Mouse (Mus musculus) limb, embryonic 12.5 days (tissue): ENCODE results near the gene Slc8a1. TPM values are rescaled to one million over a fixed set of nuclear protein-coding genes. Genes with fewer than 3 reads are reported as not detected.

Experiments
- ATAC-seq: fragments of 200-750 bp; cut with Nextera tagmentation; 2 replicates; pipeline ENCODE4 v1.8.0; 2017; ENCODE audit warnings: low read depth, moderate TSS enrichment; ENCODE audit not compliant: insufficient number of reproducible peaks, insufficient read depth, low FRiP score, low TSS enrichment
- H3K27ac ChIP-seq: fragments of 300-500 bp; sonication (generic); 2 replicates; pipeline ENCODE4 v1.5.1; 2016; ENCODE audit warnings: mild to moderate bottlenecking, moderate library complexity
- H3K27me3 ChIP-seq: fragments of 300-500 bp; sonication (generic); 2 replicates; pipeline ENCODE4 v1.6.1; 2016; ENCODE audit warnings: mild to moderate bottlenecking, moderate library complexity
- H3K36me3 ChIP-seq: fragments of 300-500 bp; sonication (generic); 2 replicates; pipeline ENCODE4 v1.6.1; 2016; ENCODE audit warnings: mild to moderate bottlenecking, moderate library complexity
- H3K4me1 ChIP-seq: fragments of 300-500 bp; sonication (generic); replicated peaks from 2 replicates; pipeline ENCODE4 v1.6.1; 2016
- H3K4me2 ChIP-seq: fragments of 300-500 bp; sonication (generic); 2 replicates; pipeline ENCODE4 v1.6.1; 2016; ENCODE audit warnings: mild to moderate bottlenecking, moderate library complexity
- H3K4me3 ChIP-seq: fragments of 300-500 bp; sonication (generic); replicated peaks from 2 replicates; pipeline ENCODE4 v1.5.1; 2016; ENCODE audit warnings: mild to moderate bottlenecking
- H3K9ac ChIP-seq: fragments of 300-500 bp; sonication (generic); replicated peaks from 2 replicates; pipeline ENCODE4 v1.6.1; 2016; ENCODE audit warnings: mild to moderate bottlenecking, moderate library complexity
- H3K9me3 ChIP-seq: fragments of 300-500 bp; sonication (generic); 2 replicates; pipeline ENCODE4 v1.6.1; 2016; ENCODE audit warnings: mild to moderate bottlenecking, moderate library complexity
- WGBS: fragments of 180-500 bp; shearing (Covaris S2); methylation state at CpG from one replicate; pipeline ENCODE4 v1.1.7; 2016; 5-methylcytosine and 5-hydroxymethylcytosine counted together
- polyA plus RNA-seq: library from polyadenylated mRNA; unstranded; fragments of >200 nt; fragmentation: Nextera tagmentation; extraction: Ambion mirVana; gene quantifications from 2 replicates; pipeline ENCODE4 v1.2.1, GENCODE M21; 2016

Slc8a1 gene
- polyA plus RNA-seq, 1 experiment from 2014 or later = 6.1 TPM

DNA sequence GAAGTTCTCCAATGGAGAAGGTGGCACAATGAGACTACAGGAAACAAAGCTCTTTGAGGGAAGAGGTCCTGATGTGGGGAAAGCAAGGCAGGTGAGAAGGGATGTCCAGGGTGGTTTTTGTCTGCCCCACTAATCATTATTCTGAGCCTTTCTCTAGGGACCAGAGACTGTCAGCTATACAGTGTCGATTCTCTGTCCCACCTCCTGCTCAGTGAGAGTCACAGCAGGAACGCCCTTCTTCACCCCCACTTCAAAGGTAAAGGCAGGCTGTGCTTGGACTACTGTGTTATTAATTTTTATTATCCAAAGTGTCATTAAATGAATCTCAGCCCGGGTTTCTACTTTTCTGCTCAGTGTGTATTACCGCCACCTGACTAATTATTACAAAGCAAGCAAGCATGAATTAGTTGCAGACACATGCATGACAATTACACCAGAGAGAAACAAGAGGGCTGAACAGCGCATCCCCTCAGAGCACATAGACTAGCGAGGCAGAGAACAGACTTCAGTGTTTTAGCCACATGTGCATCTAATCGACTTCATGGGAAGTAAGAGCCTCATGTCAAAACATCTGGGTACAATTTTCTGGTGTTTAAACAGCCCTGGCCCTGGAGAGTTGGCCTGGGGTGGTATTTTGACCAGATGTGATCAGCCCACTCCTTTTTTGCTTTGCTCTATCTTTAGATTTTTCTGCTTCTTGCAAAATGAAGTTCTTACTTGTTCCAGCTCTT, 402.0 kb downstream of the Slc8a1 start:
- H3K4me3 ChIP-seq = no peak overlapping the region
- no peak overlapping the region for H3K9ac ChIP-seq
- no peak overlapping the region for H3K27ac ChIP-seq
- no peaks in the 10 kb centered on the region for H3K27me3 ChIP-seq
- WGBS = 9% methylated on average over 7 of the region's 7 CpGs
- H3K4me1 ChIP-seq = peaks cover 14% of the 10 kb centered on the region
- peak overlapping the region; percentile 16 for H3K4me2 ChIP-seq
- no peaks in the 10 kb centered on the region for H3K9me3 ChIP-seq
- ATAC-seq = peak; percentile 78
- no peaks in the 10 kb centered on the region for H3K36me3 ChIP-seq

DNA sequence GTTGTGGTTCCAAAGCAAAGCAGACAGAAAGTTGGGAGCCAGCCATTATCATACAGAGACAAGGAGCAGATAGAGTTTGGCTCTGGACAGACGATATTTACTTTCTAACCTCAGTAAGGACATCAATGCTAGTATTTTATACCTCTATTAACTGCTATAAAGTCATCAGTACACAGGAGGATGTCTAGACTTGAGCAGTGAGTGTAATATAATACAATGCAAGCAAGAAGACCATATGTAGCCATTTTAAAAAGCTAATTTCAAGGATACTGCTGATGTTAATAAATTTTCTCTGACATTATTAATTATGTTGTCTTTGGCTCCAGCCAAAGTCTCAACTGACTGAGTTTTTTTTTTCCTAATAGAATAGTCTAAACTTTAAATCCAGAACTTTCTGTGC, 402.7 kb downstream of the Slc8a1 start:
- 45% methylated on average over 1 of the region's 1 CpGs for WGBS
- Histone ChIP-seq H3K4me1 (peaks cover 14% of the 10 kb centered on the region), H3K4me3 (no peak overlapping the region), H3K27ac (no peak overlapping the region), H3K4me2 (no peak overlapping the region), H3K27me3 (no peaks in the 10 kb centered on the region), H3K9me3 (no peaks in the 10 kb centered on the region), H3K36me3 (no peaks in the 10 kb centered on the region), H3K9ac (no peak overlapping the region)
- no peak for ATAC-seq
